Mouse (Mus musculus) heart, postnatal 0 days (tissue): ENCODE measurements around the gene Efcab3. TPM values are rescaled to one million over a fixed set of nuclear protein-coding genes. Genes with fewer than 3 reads are reported as not detected.
"Not testable (repeated sequence)": the region's sequence is repeated elsewhere in the genome, so short reads cannot be mapped to it uniquely, and the experiment has no call there.

Experiments
- ATAC-seq: fragments of 200-750 bp; cut with Nextera tagmentation; 2 replicates; pipeline ENCODE4 v1.8.0; 2017; ENCODE audit warnings: low read depth, moderate number of reproducible peaks, moderate library complexity; ENCODE audit not compliant: insufficient read depth
- DNase-seq: peaks from one replicate; pipeline ENCODE4 v3.0.0-alpha.2; 2016; ENCODE audit warnings: low spot score
- H3K27ac ChIP-seq: fragments of 300-500 bp; sonication (generic); 2 replicates; pipeline ENCODE4 v1.5.1; 2014; ENCODE audit warnings: low read depth, mild to moderate bottlenecking
- H3K27me3 ChIP-seq: fragments of 300-500 bp; sonication (generic); 2 replicates; pipeline ENCODE4 v1.6.1; 2014; ENCODE audit warnings: low read length, mixed read lengths; ENCODE audit not compliant: control insufficient read depth, insufficient read depth
- H3K36me3 ChIP-seq: fragments of 300-500 bp; sonication (generic); replicated peaks from 2 replicates; pipeline ENCODE4 v1.6.1; 2014; ENCODE audit warnings: low read length, mixed read lengths; ENCODE audit not compliant: control insufficient read depth, insufficient read depth
- H3K4me1 ChIP-seq: fragments of 300-500 bp; sonication (generic); 2 replicates; pipeline ENCODE4 v1.6.1; 2014; ENCODE audit warnings: antibody characterized with exemption; ENCODE audit not compliant: control insufficient read depth, insufficient read depth
- H3K4me2 ChIP-seq: fragments of 300-500 bp; sonication (generic); 2 replicates; pipeline ENCODE4 v1.6.1; 2014; ENCODE audit warnings: low read depth, mild to moderate bottlenecking, low read length, moderate library complexity
- H3K4me3 ChIP-seq: fragments of 300-500 bp; sonication (generic); 2 replicates; pipeline ENCODE4 v1.5.1; 2014; ENCODE audit warnings: low read depth, low read length
- H3K9ac ChIP-seq: fragments of 300-500 bp; sonication (generic); replicated peaks from 2 replicates; pipeline ENCODE4 v1.6.1; 2014; ENCODE audit warnings: low read depth, low read length, mixed read lengths
- H3K9me3 ChIP-seq: fragments of 300-500 bp; sonication (generic); replicated peaks from 2 replicates; pipeline ENCODE4 v1.6.1; 2016; ENCODE audit warnings: low read length; ENCODE audit not compliant: control insufficient read depth
- CTCF ChIP-seq: IDR thresholded peaks from 2 replicates; pipeline ENCODE4 v1.5.1; 2016; ENCODE audit warnings: antibody characterized with exemption, control low read depth, low read depth
- EP300 ChIP-seq: IDR thresholded peaks from 2 replicates; pipeline ENCODE4 v1.6.1; 2016; ENCODE audit warnings: antibody characterized with exemption, low read depth
- WGBS: fragments of 180-500 bp; shearing (Covaris S2); extraction: QIAGEN DNeasy Blood & Tissue Kit; methylation state at CpG from one replicate; pipeline ENCODE4 v1.1.7; 2014; 5-methylcytosine and 5-hydroxymethylcytosine counted together
- polyA plus RNA-seq: library from polyadenylated mRNA; unstranded; fragments of >200 nt; fragmentation: Nextera tagmentation; extraction: Ambion mirVana; gene quantifications from 2 replicates; pipeline ENCODE4 v1.2.1, GENCODE M21; 2015
- total RNA-seq: library from RNA; depleted of rRNA; stranded (reverse); fragments of >200 nt; gene quantifications from 2 replicates; pipeline ENCODE4 v1.2.3, GENCODE M21; 2014; ENCODE audit warnings: low replicate concordance

Gene Efcab3
- total and polyA plus RNA-seq, 2 experiments from 2014 or later = not detected

DNA sequence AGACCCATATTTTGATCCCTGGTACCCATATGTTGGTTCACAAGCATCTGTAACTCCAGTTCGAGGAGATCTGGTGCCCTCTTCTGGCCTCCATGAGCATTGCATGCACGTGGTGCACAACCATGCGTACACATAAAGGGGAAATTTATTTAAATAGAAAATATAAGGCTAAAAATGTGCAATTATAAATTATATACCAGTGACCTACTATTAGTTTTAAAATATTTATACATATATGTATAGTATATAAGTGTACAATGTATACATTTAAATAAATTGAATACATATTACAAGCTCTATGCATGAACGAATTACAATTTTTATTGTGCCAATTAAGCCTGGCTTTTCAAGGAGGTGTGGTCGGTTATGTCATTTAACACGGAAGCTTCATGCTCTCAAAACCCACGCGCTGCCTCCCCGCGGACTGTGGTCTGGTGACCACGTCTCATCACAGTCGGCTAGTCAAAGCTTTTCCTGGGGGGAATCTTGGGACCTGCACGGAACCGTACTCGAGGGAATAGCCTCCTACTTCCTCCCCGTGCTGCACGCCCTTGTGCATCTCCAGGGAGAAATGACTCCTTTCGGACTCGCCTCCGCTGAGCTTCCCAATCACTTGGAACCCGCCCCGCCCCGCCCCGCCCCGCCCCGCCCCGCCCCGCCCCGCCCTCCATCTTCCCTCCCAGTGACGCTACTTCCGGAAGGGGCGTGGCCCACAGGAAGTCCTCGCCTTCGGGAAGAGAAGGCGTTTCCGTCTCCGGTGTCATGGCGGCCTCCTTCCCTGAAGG is 62.5 kb downstream of the Efcab3 start, which contains the start of gene Mettl2:
TSS of gene Mettl2 (plus strand) at position 691 of the 785 bp plus-strand sequence.
- Histone ChIP-seq H3K9me3 (no peaks in the 10 kb centered on the region), H3K36me3 (peaks cover 14% of the 10 kb centered on the region), H3K4me1 (peaks cover 11% of the 10 kb centered on the region), H3K4me2 (peak within 1 kb of the TSS; percentile 94), H3K4me3 (peak within 1 kb of the TSS; percentile 89), H3K9ac (peak within 1 kb of the TSS; percentile 62), H3K27ac (peak within 1 kb of the TSS; percentile 75), H3K27me3 (no peaks in the 10 kb centered on the region)
- 1% methylated on average over 36 of the region's 38 CpGs for WGBS
- DNase-seq (peak; percentile 82), ATAC-seq (peak; percentile 93)
- TF ChIP-seq EP300 (no peak), CTCF (peak; percentile 73)

DNA sequence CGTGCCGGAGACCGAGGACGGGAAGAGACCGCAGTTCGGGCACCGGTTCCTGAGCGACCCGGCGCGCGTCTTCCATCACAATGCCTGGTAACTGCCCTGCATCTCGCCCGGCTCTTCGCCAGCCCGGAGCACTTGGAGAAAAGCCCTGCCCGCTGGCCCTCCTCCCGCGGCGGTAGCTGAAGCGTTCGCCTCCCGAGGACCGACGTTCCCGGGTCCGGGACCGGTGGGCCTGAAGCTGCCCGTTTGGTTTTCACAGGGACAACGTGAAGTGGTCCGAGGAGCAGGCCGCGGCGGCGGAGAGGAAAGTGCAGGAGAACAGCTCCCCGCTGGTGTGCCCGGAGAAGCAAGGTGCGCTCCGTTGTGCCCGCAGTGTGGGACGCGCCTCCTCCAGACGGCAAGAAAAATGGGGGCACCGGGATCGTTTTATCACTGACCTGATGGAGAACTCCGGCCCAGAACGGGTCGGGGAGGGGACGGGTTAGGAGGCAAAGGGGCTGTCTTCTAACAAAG is 63.2 kb downstream of the Efcab3 start:
- H3K9me3 ChIP-seq = no peaks in the 10 kb centered on the region
- under 1% methylated on average over 48 of the region's 49 CpGs for WGBS
- peaks cover 19% of the 10 kb centered on the region for H3K36me3 ChIP-seq
- peaks cover 11% of the 10 kb centered on the region for H3K4me1 ChIP-seq
- peak overlapping the region; percentile 94 for H3K4me2 ChIP-seq
- no peak for TF ChIP-seq EP300
- TF ChIP-seq CTCF = no peak
- peak overlapping the region; percentile 89 for H3K4me3 ChIP-seq
- H3K27me3 ChIP-seq = no peaks in the 10 kb centered on the region
- no peak for DNase-seq
- peak overlapping the region; percentile 62 for H3K9ac ChIP-seq
- peak; percentile 27; the same call in 1 of the 2 replicates for ATAC-seq
- no peak overlapping the region for H3K27ac ChIP-seq

DNA sequence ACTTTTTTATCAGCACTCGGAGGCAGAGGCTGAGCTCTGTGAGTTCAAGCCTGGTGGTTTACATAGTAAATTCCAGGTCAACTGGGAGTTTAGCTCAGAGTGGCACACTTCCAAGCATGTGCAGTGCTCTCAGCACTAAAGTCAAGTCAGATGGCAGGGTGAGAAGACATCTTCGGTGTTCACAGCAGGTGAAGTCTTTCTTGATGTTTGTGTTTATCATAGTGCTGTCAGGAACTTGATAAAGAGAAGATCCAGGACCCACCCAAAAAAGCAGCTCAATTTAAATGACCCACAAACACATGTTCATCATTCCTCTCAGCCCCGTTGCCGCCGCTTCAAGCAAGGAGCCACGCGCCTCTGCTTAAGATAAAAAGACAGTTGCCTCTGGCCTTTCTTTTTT is 72.3 kb downstream of the Efcab3 start:
- DNase-seq (no peak), ATAC-seq (no peak)
- no peaks in the 10 kb centered on the region for H3K9me3 ChIP-seq
- no peaks in the 10 kb centered on the region for H3K4me1 ChIP-seq
- H3K27ac ChIP-seq = no peak overlapping the region
- H3K9ac ChIP-seq = no peak overlapping the region
- WGBS = 92% methylated on average over 7 of the region's 7 CpGs
- H3K4me3 ChIP-seq = no peak overlapping the region
- H3K4me2 ChIP-seq = no peak overlapping the region
- TF ChIP-seq EP300 (no peak), CTCF (no peak)
- H3K36me3 ChIP-seq = peaks cover 97% of the 10 kb centered on the region
- no peaks in the 10 kb centered on the region for H3K27me3 ChIP-seq

DNA sequence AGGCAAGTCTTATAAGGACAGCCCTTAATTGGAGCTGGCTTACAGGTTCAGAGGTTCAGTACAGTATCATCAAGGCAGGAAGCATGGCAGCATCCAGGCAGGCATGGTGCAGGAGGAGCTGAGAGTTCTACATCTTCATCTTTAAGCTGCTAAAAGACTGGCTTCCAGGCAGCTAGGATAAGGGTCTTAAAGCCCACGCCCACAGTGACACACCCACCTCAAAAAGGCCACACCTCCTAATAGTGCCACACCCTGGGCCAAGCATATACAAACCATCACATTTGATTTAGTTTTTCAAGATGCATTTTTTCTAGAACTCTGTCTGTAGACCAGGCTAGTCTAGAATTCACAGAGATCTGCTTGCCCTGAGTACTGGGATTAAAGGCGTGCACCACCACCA is 73.9 kb downstream of the Efcab3 start:
- not testable (repeated sequence) for H3K27me3 ChIP-seq, ATAC-seq, H3K4me1 ChIP-seq, H3K9ac ChIP-seq, H3K27ac ChIP-seq, H3K4me3 ChIP-seq, DNase-seq, H3K9me3 ChIP-seq, H3K4me2 ChIP-seq
- peaks cover 90% of the 10 kb centered on the region for H3K36me3 ChIP-seq
- WGBS = 85% methylated on average over 2 of the region's 2 CpGs

DNA sequence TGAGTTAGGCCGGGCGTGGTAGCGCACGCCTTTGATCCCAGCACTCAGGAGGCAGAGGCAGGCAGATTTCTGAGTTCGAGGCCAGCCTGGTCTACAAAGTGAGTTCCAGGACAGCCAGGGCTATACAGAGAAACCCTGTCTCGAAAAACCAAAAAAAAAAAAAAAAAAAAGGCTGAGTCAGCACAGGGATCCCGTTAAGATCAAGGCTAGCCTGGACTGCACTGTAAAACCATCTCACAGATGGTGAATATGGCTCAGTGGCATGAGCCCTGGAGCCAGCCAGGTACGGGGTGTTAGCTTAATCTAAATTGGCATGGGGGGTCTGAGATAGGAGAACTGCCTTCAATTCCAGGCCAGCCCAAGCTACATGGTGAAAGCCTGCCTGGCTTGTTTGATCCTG is 77.1 kb downstream of the Efcab3 start:
- not testable (repeated sequence) for H3K27ac ChIP-seq, H3K9ac ChIP-seq, H3K27me3 ChIP-seq, ATAC-seq, H3K4me1 ChIP-seq, H3K9me3 ChIP-seq, H3K4me3 ChIP-seq, DNase-seq, H3K4me2 ChIP-seq
- WGBS = 99% methylated on average over 7 of the region's 8 CpGs
- H3K36me3 ChIP-seq = peaks cover 58% of the 10 kb centered on the region

DNA sequence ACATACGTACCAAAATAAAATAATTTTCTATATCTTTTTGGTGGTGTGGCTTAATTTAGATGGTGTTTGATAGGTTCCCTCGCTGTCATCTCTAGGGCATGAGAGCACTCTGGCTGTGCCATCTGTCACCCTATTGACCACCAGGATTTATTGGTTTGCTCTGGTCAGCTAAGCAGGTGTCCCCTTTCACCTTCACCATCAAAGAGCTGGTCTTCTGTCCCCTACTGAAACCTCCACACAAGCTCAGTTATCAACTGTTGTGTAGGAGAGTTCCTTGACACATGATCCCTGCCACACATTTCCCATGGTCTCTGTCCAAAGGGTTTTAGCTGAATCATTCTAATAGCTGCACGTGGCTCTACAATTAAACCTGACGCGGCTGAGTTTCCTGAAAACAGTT is 77.7 kb downstream of the Efcab3 start:
- H3K36me3 ChIP-seq = peaks cover 52% of the 10 kb centered on the region
- no peak overlapping the region for H3K4me2 ChIP-seq

More for the DNA sequence above, 77.7 kb downstream of the Efcab3 start:
- 89% methylated on average over 5 of the region's 5 CpGs for WGBS
- H3K27me3 ChIP-seq = no peaks in the 10 kb centered on the region
- H3K9ac ChIP-seq = no peak overlapping the region
- no peaks in the 10 kb centered on the region for H3K4me1 ChIP-seq
- no peak overlapping the region for H3K4me3 ChIP-seq
- H3K27ac ChIP-seq = no peak overlapping the region
- ATAC-seq (no peak), DNase-seq (no peak)
- H3K9me3 ChIP-seq = no peaks in the 10 kb centered on the region
- TF ChIP-seq CTCF (no peak), EP300 (no peak)
